Mouse (Mus musculus): ENCODE measurements around the gene Pikfyve. TPM values are rescaled to one million over a fixed set of nuclear protein-coding genes. Genes with fewer than 3 reads are reported as not detected.

The Pikfyve gene
- total RNA-seq, 1 experiment: 30.4 TPM

DNA sequence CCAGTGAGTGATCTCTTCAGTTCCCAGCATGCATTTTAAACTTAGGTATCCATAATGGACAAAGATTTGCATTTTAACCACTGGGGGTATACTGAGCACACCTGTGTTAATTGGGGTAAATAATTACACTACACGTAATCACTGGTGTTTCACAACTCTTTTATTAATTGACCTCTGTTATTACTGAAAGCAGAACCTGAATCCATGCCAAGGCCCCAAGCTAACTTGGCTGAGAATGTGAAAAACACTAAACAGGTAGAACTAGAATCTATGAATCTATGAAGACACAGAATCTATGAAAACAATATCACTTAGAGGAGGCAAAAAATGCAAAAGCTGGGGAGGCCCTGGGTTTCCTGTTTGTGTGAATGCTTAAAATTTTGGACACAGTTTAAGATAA is 19.0 kb upstream of the Pikfyve start:
- no peak overlapping the region for H3K4me3 ChIP-seq (ENCODE audit: insufficient read depth in 1 of 2, low read depth in 1 of 2, low read length in 2 of 2, poor library complexity in 1 of 2, severe bottlenecking in 1 of 2)

DNA sequence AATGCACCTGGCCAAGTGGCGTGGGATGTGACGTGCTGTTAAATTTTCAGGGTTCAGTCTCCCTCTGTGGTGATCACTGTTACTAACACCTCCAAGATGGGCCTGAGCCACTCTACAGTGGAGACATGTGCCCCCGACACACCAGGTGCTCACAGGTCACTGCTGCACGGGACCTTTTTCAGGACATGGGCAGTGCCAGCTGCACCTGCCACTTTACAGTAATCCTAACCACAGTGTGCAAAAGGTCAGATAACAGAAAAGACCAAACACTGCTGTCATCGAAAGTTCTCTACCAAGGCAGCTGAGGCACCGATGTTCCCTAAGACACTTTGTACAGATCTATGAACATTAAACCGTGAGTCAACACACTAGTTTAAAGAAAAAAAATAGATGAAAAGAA is 16.9 kb upstream of the Pikfyve start:
- Histone ChIP-seq H3K4me3 (ENCODE audit: insufficient read depth in 1 of 2, low read depth in 1 of 2, low read length in 2 of 2, poor library complexity in 1 of 2, severe bottlenecking in 1 of 2) (no peak overlapping the region), H3K9ac (ENCODE audit: insufficient read depth, low read depth, low read length, poor library complexity, severe bottlenecking) (no peak overlapping the region), H3K36me3 (ENCODE audit: control insufficient read depth, insufficient read depth, low read length, poor library complexity, severe bottlenecking) (peaks cover 17% of the 10 kb centered on the region), H3K27ac (ENCODE audit: insufficient read depth, low read depth, low read length, poor library complexity, severe bottlenecking) (no peak overlapping the region), H3K4me1 (ENCODE audit: control insufficient read depth in 2 of 2, insufficient read depth in 2 of 2, low read length in 2 of 2, poor library complexity in 1 of 2) (no peaks in the 10 kb centered on the region), H3K9me3 (ENCODE audit: control insufficient read depth, insufficient read depth, low read depth, low read length) (no peaks in the 10 kb centered on the region)
- no peak for DNase-seq (ENCODE audit: low read depth, low spot score)
- no peak for TF ChIP-seq ZNF384 (IDR thresholded peaks at IDR 0.05; ENCODE audit: low read depth, low read length)
- in situ Hi-C loops (cut with MboI; ENCODE audit: low sequenced_read_pairs in 2 of 2, unreplicated experiment in 2 of 2): no loop called here

More for the DNA sequence above, 19.0 kb upstream of the Pikfyve start:
- no peak for DNase-seq (ENCODE audit: low read depth, low spot score)
- Histone ChIP-seq H3K27ac (ENCODE audit: insufficient read depth, low read depth, low read length, poor library complexity, severe bottlenecking) (no peak overlapping the region), H3K9me3 (ENCODE audit: control insufficient read depth, insufficient read depth, low read depth, low read length) (no peaks in the 10 kb centered on the region), H3K4me1 (ENCODE audit: control insufficient read depth in 2 of 2, insufficient read depth in 2 of 2, low read length in 2 of 2, poor library complexity in 1 of 2) (no peaks in the 10 kb centered on the region), H3K36me3 (ENCODE audit: control insufficient read depth, insufficient read depth, low read length, poor library complexity, severe bottlenecking) (peaks cover 25% of the 10 kb centered on the region), H3K9ac (ENCODE audit: insufficient read depth, low read depth, low read length, poor library complexity, severe bottlenecking) (no peak overlapping the region)
- in situ Hi-C loops (cut with MboI; ENCODE audit: low sequenced_read_pairs in 2 of 2, unreplicated experiment in 2 of 2): no loop called here
- TF ChIP-seq ZC3H11A (IDR thresholded peaks at IDR 0.05; ENCODE audit: borderline replicate concordance, low read depth, low read length): no peak
- no peak for TF ChIP-seq HCFC1 (IDR thresholded peaks at IDR 0.05; ENCODE audit: borderline replicate concordance, insufficient read depth, low read length)
- no peak for TF ChIP-seq MAFK (IDR thresholded peaks at IDR 0.05; ENCODE audit: insufficient read depth, low read depth, low read length)
- no peak for TF ChIP-seq CHD2 (IDR thresholded peaks at IDR 0.05; ENCODE audit: low read depth, low read length)
- TF ChIP-seq ZNF384 (IDR thresholded peaks at IDR 0.05; ENCODE audit: low read depth, low read length): no peak

DNA sequence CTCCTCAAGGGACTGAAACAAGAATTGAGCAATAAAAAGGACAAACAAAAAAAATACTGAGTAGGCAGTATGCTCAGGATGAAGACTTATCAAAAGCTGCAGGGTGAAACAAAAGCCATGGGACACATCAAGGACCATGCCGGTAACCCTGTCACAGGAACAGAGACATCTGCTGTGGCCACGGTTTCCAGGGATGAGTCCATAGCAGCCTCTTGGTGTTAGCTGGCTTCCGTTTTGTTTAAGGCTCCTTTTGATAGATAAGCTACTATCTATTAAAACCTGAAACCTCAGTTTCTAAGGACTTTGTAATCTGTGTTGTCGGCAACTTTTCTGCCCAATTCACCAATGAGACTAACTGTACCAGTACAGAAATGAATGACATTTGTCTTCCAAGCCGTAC is 16.5 kb upstream of the Pikfyve start:
- peaks cover 14% of the 10 kb centered on the region for H3K36me3 ChIP-seq (ENCODE audit: control insufficient read depth, insufficient read depth, low read length, poor library complexity, severe bottlenecking)
- no peaks in the 10 kb centered on the region for H3K4me1 ChIP-seq (ENCODE audit: control insufficient read depth in 2 of 2, insufficient read depth in 2 of 2, low read length in 2 of 2, poor library complexity in 1 of 2)
- no peak overlapping the region for H3K4me3 ChIP-seq (ENCODE audit: insufficient read depth in 1 of 2, low read depth in 1 of 2, low read length in 2 of 2, poor library complexity in 1 of 2, severe bottlenecking in 1 of 2)

DNA sequence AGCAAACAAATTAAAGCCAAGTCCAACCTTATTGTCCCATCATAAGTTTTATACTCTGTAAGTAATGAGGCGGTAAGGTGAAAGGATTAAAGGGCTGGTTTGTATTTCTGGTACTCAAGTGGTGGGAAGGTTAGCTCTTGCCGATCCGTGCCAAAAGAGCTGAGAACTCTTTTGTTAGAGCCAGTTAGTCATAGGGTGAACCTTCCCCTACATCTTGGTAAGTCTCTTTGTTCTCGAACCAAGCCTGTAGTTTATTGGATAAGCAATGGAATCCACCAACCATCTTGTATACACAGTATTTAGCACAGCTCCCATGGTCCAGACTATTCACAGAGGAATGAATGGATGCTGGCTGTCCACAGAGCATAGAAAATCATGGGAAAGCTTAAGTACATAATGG is 14.9 kb upstream of the Pikfyve start:
- Histone ChIP-seq H3K4me1 (ENCODE audit: control insufficient read depth in 2 of 2, insufficient read depth in 2 of 2, low read length in 2 of 2, poor library complexity in 1 of 2) (no peaks in the 10 kb centered on the region), H3K4me3 (ENCODE audit: insufficient read depth in 1 of 2, low read depth in 1 of 2, low read length in 2 of 2, poor library complexity in 1 of 2, severe bottlenecking in 1 of 2) (no peak overlapping the region), H3K9ac (ENCODE audit: insufficient read depth, low read depth, low read length, poor library complexity, severe bottlenecking) (no peak overlapping the region), H3K27ac (ENCODE audit: insufficient read depth, low read depth, low read length, poor library complexity, severe bottlenecking) (no peak overlapping the region), H3K36me3 (ENCODE audit: control insufficient read depth, insufficient read depth, low read length, poor library complexity, severe bottlenecking) (peaks cover 14% of the 10 kb centered on the region), H3K9me3 (ENCODE audit: control insufficient read depth, insufficient read depth, low read depth, low read length) (no peaks in the 10 kb centered on the region)
- no peak for TF ChIP-seq CHD2 (IDR thresholded peaks at IDR 0.05; ENCODE audit: low read depth, low read length)
- TF ChIP-seq HCFC1 (IDR thresholded peaks at IDR 0.05; ENCODE audit: borderline replicate concordance, insufficient read depth, low read length): no peak
- no peak for TF ChIP-seq ZNF384 (IDR thresholded peaks at IDR 0.05; ENCODE audit: low read depth, low read length)
- no peak for DNase-seq (ENCODE audit: low read depth, low spot score)
- in situ Hi-C loops (cut with MboI; ENCODE audit: low sequenced_read_pairs in 2 of 2, unreplicated experiment in 2 of 2): no loop called here

More for the DNA sequence above, 16.5 kb upstream of the Pikfyve start:
- Histone ChIP-seq H3K9ac (ENCODE audit: insufficient read depth, low read depth, low read length, poor library complexity, severe bottlenecking) (no peak overlapping the region), H3K27ac (ENCODE audit: insufficient read depth, low read depth, low read length, poor library complexity, severe bottlenecking) (no peak overlapping the region), H3K9me3 (ENCODE audit: control insufficient read depth, insufficient read depth, low read depth, low read length) (no peaks in the 10 kb centered on the region)
- DNase-seq (ENCODE audit: low read depth, low spot score): no peak
- TF ChIP-seq ZNF384 (IDR thresholded peaks at IDR 0.05; ENCODE audit: low read depth, low read length): no peak
- no peak for TF ChIP-seq MAFK (IDR thresholded peaks at IDR 0.05; ENCODE audit: insufficient read depth, low read depth, low read length)
- TF ChIP-seq ZC3H11A (IDR thresholded peaks at IDR 0.05; ENCODE audit: borderline replicate concordance, low read depth, low read length): no peak
- TF ChIP-seq HCFC1 (IDR thresholded peaks at IDR 0.05; ENCODE audit: borderline replicate concordance, insufficient read depth, low read length): no peak
- TF ChIP-seq CHD2 (IDR thresholded peaks at IDR 0.05; ENCODE audit: low read depth, low read length): no peak
- in situ Hi-C loops (cut with MboI; ENCODE audit: low sequenced_read_pairs in 2 of 2, unreplicated experiment in 2 of 2): no loop called here

DNA sequence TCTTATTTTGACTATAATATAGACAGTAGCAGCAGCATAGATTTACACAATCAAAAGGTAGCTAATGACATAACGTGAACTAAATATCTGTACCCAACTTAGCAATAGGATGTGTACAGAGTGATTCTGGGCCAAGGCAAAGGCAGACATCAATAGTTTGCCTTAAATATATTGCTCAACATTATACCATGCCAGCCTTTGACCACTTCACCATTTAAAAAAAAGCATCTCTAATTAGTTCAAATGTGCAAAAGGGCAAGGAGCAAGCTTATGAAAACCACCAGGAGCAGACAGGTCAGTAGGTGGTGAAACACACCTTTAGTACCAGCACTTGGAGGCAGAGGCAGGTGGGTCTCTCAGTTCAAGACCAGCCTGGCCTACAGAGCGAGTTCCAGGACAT is 12.8 kb upstream of the Pikfyve start:
- TF ChIP-seq MAFK (IDR thresholded peaks at IDR 0.05; ENCODE audit: insufficient read depth, low read depth, low read length): no peak
- no peak for TF ChIP-seq CHD2 (IDR thresholded peaks at IDR 0.05; ENCODE audit: low read depth, low read length)
- no peak for TF ChIP-seq ZNF384 (IDR thresholded peaks at IDR 0.05; ENCODE audit: low read depth, low read length)
- no peak for TF ChIP-seq ZC3H11A (IDR thresholded peaks at IDR 0.05; ENCODE audit: borderline replicate concordance, low read depth, low read length)
- TF ChIP-seq HCFC1 (IDR thresholded peaks at IDR 0.05; ENCODE audit: borderline replicate concordance, insufficient read depth, low read length): no peak
- Histone ChIP-seq H3K9ac (ENCODE audit: insufficient read depth, low read depth, low read length, poor library complexity, severe bottlenecking) (no peak overlapping the region), H3K36me3 (ENCODE audit: control insufficient read depth, insufficient read depth, low read length, poor library complexity, severe bottlenecking) (peaks cover 10% of the 10 kb centered on the region), H3K4me1 (ENCODE audit: control insufficient read depth in 2 of 2, insufficient read depth in 2 of 2, low read length in 2 of 2, poor library complexity in 1 of 2) (peaks cover 0 to 3% of the 10 kb centered on the region in 2 experiments; a peak in 1 of 4 replicates), H3K4me3 (ENCODE audit: insufficient read depth in 1 of 2, low read depth in 1 of 2, low read length in 2 of 2, poor library complexity in 1 of 2, severe bottlenecking in 1 of 2) (no peak overlapping the region), H3K9me3 (ENCODE audit: control insufficient read depth, insufficient read depth, low read depth, low read length) (no peaks in the 10 kb centered on the region), H3K27ac (ENCODE audit: insufficient read depth, low read depth, low read length, poor library complexity, severe bottlenecking) (no peak overlapping the region)
- no peak for DNase-seq (ENCODE audit: low read depth, low spot score)
- in situ Hi-C loops (cut with MboI; ENCODE audit: low sequenced_read_pairs in 2 of 2, unreplicated experiment in 2 of 2): no loop called here

All from ES-E14 (cell line).